Mouse (Mus musculus) right cerebral cortex, postnatal 10 days (tissue): Measurements from ENCODE around the gene Mstn.
A peak's percentile ranks its signal among the peaks of the same experiment; 100 is the strongest.

ENCODE experiments used
- DNase-seq, 2 experiments: peaks; one replicate each; pipeline ENCODE4 v3.0.0; 2021; ENCODE audit warnings: low spot score in 2 of 2

The Mstn gene

GRCm38 (mm10) chr1:53061340-53061739 lies at the start of gene Mstn:
TSS of gene Mstn (plus strand) at chr1:53061640.
- no peak for DNase-seq

GRCm38 (mm10) chr1:53014716-53015115 lies 46.7 kb upstream of the Mstn start:
- peak; percentile 46 to 64 for DNase-seq

DNA sequence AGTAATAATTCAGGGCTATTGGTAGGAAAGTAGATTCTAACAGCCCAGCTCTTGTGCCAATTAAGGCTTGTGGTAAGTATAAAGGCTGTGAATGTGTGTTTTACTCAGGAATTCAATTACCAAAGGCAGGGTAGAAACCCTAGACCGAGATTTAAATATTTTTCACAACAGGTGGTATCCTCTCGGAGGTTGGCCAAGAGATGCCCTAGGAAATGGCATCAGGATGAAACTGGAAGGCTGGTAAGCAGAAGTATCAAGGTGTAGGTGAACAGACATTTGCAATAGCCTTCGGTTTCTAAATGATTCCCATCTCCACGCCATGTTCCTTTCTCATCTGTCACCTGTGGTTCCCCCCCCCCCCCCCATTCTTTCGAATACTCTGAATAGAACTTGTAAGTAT lies 45.8 kb upstream of the Mstn start:
- no peak for DNase-seq

DNA sequence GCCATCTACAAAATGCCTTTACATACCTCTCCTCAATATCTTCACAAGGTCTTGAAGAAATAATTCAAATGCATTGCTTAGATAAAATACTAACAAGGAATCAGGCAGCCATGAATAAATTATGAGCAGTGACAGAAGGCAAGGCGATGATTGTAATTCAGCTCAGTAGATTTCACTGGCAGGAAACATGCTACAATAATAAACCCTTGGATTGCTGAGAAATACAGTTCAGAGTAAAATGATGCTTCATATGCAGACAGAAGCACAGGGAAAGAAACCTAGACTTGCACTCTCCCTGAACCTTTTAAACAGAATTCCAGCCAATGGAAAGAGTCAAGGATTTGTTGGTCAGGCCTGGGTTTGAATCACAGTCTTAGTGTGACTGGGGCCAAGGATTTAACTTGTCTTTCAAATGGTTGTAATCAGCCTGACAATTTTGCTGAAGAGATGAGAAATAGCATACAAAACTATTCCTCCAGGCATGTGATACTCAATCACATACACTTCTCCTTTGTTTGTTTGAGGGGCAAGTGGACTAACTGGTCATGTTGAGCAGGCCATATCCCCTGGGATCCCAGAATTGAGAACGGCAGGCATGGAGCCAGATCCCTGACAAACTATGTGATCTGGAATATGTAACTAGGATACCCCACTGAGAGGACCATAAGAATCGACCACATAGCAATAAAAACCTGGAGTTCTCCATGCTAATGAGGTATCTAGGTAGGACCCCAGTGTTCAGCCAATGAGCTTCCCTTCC lies 42.5 kb upstream of the Mstn start:
- DNase-seq: no peak

GRCm38 (mm10) chr1:53020079-53020478 lies 41.4 kb upstream of the Mstn start, which contains the start of gene 1700019D03Rik:
TSS of gene 1700019D03Rik (minus strand) at chr1:53020179.
- DNase-seq: no peak

GRCm38 (mm10) chr1:53032550-53032949 lies 28.9 kb upstream of the Mstn start:
- no peak for DNase-seq

GRCm38 (mm10) chr1:53037443-53037871 lies 24.0 kb upstream of the Mstn start:
- no peak for DNase-seq

DNA sequence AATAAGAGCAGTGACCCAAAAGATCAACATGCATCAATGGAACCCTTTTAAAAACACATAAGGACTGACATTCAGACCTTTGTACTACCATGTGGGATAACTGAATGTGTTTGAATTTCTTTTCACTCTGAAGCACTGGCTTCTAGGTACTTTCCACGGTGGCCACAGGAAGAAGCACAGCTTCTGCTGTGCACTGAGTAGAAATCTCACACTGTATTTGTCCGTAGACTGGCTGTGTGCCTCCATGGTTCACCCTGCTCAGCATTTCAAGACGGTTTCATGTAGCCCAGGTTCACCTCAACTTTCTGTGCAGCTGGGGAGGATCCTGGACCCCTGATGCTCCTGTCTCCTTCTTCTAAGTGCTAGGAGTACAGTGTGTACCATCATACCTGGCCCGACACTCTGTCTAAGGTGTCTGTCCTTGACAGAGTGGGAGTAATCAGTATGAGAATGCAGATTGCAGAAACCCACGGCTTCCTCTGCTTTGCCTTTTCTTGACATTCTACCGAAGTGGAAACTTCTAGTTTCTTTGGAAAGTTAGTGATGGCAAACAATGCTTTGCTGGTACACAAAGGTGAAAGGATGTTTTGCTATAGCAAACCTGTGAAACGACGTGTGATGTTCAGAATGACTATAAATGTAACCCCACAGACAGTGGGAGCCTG lies 11.5 kb upstream of the Mstn start:
- DNase-seq: no peak

DNA sequence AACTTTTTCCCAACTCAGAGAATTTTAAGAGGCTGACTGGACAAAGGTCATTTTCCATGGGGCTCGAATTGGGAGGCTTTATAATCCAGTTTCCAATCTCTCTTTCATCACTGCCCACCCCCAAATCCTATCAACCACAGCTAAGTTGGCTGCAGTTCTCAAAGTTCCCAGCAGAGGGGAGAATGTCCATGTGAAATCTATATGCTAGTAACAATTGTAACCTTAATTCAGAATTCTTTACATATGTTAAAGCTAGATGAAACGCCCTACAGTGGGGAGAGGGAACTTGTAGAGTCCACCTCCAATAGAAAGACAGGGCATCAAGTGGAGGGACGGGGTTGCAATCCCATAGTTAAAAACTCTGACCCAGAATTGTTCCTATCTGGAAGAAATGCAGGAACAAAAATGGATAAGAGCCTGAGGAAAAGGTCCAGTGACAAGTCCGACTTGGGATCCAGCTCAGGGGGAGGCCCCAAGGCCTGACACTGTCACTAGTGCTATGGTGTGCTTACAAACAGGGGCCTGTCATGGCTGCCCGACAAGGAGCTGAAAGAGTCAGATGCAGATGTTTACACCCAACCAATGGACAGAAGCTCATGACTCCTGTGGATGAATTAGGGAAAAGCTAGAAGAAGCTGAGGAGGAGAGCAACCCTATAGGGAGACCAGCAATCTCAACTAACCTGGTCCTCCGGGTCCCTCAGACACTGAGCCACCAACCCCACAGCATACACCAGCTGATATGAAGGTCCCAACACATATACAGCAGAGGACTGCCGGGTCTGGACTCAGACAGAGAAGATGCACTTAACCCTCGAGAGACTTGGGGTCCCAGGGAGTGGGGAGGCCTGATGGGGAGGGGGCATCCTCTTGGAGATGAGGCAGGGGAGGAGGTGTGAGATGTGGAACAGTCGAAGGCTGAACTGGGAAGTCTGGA lies 8.1 kb upstream of the Mstn start:
- peak; percentile 72 to 84 for DNase-seq

DNA sequence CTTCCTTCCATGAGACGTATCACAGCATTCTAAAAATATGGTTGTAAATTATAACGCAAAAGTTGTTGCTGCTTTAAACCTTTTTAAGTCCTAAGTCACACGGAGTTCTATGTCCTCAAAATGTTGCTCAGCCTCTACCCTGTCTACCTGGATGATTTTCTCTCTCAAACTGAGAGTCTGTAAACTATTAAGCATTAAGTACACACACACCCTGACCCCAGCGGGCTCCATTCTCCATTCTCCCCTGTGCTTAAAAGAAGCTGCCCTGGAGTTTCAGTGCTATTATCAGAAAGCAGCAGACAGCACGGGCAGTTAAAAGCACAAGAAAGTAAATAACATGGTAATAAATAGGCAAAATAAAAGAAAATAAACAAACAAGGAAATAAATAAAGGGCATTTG lies 2.3 kb upstream of the Mstn start:
- no peak for DNase-seq

DNA sequence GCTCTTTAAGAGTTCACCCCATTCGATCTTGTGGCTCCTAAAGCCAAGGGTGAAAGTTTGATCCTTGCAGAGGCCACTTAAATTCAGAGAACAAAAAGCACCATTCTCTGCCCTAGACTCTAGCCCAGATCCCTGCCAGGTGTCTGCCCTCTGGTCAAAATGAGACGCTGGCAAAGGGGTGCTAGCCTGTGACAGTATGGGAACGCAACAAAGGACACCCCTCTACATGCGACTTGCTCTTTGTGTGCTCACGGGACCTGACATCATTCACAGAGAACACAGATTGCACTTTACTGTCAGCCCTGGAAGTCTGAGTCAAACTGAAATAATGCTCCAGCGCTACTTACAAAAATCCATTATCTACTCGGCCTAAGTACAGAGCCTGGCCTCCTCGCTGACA lies 941 bp upstream of the Mstn start:
- DNase-seq: no peak

GRCm38 (mm10) chr1:53061871-53062608 lies 600 bp downstream of the Mstn start:
- peak; percentile 70 to 82 for DNase-seq

DNA sequence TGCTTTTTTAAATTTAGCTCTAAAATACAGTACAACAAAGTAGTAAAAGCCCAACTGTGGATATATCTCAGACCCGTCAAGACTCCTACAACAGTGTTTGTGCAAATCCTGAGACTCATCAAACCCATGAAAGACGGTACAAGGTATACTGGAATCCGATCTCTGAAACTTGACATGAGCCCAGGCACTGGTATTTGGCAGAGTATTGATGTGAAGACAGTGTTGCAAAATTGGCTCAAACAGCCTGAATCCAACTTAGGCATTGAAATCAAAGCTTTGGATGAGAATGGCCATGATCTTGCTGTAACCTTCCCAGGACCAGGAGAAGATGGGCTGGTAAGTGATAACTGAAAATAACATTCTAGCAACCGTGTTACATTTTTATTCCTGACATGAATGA lies 2.5 kb downstream of the Mstn start:
- DNase-seq: no peak

DNA sequence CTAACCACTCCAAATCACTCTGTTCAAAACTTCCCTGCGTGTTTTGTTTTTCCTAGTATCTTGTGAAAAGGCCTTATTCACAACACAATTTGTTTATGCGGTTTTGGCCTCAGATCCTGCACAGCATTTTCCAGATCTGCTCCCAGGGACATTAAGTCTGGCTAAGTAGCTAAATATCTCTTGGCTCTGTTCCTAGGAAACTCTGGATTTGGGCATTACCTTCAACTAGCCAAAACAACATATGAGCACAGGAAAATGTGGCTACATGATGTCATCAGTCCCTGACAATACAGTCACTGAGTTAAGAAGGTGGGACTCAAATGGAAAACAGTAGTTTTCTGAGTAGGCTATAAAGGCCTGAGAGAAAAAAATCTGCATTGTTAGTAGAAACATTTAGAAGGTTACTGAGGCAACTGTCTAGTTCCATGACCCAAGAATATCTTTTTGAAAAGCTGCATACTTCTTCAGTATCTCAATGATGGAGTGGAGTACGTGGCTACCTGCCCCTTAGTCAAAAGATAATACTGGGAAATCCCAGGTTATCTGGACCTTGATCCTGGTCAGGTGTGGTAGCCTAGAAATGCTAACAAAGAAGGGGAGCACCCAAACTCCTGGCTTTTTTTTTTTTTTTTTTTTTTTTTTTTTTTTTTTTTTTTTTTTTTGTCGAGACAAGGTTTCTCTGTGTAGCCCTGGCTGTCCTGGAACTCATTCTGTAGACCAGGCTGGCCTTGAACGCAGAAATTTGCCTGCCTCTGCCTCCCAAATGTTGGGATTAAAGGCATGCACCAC lies 8.5 kb downstream of the Mstn start:
- DNase-seq: no peak

DNA sequence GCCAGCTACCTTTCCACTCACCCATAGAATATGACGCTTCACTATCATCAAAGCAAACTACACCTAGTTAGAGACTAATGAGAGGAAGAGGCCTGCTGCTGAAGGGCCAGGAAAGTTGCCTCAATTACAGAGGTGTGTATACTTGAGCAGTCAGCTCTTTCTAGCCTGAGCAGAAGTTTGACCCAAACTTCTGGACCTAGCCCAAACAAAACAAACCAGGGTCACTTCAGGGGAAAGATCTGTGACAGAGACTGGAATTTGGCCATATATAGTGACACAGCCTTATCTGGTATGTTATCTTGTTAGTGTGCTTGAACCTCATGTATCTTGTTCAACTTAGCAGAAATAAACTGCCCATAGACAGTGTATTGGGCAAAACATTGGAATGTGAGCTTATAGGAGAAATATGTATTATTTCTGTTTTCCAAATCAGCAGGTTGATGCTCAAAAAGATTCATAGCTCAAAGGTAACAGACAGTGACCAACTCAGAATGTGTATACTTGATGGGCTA lies 9.3 kb downstream of the Mstn start:
- no peak for DNase-seq

DNA sequence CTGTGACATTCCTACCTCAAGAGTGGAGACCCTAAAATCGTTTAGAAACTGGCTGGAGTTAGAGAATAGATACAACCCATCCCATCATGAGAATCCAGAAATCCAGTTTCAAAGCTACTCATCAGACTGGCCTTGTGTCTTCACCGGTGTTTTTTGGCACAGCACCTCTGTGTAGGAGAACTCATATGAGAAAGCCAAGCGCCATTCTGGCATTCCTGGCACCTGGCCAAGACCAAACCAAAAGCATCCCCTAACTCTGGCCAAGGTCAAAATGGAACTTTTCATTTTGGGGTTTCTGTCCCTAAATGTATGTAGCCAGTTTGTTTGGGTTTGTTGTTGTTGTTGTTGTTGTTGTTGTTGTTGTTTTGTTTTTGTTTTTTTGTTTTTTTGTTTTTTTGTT lies 15.2 kb downstream of the Mstn start:
- DNase-seq: no peak

GRCm38 (mm10) chr1:53079876-53080275 lies 18.4 kb downstream of the Mstn start:
- no peak for DNase-seq

GRCm38 (mm10) chr1:53080603-53081002 lies 19.2 kb downstream of the Mstn start:
- DNase-seq: no peak

- no peak for DNase-seq
These were observed 23.8 kb downstream of the Mstn start for GRCm38 (mm10) chr1:53085256-53085655.

GRCm38 (mm10) chr1:53085991-53086390 lies 24.6 kb downstream of the Mstn start:
- DNase-seq: no peak
